Mouse (Mus musculus) bone marrow, adult 2 months (tissue): Measurements from ENCODE around the gene Npas3. TPM values are rescaled to one million over a fixed set of nuclear protein-coding genes. Genes with fewer than 3 reads are reported as not detected.

Experiments used
- H3K27ac ChIP-seq: fragments of 200-500 bp; 2 replicates; pipeline ENCODE4 v1.5.1; 2012; ENCODE audit warnings: low read depth, mild to moderate bottlenecking, control low read depth, inconsistent platforms, low read length; ENCODE audit not compliant: control insufficient read depth, poor library complexity, insufficient read depth
- H3K4me1 ChIP-seq: fragments of 200-500 bp; 2 replicates; pipeline ENCODE4 v1.6.1; 2011; ENCODE audit warnings: low read length; ENCODE audit not compliant: control insufficient read depth, insufficient read depth
- H3K4me3 ChIP-seq: fragments of 200-500 bp; replicated peaks from 2 replicates; pipeline ENCODE3; 2011; ENCODE audit warnings: mild to moderate bottlenecking, low read depth, low read length, control low read depth; ENCODE audit not compliant: control insufficient read depth
- CTCF ChIP-seq: fragments of 200-500 bp; IDR thresholded peaks from 2 replicates; pipeline ENCODE4 v1.5.1; 2011; ENCODE audit warnings: low read length, control low read depth; ENCODE audit not compliant: control insufficient read depth, insufficient read depth
- POLR2A ChIP-seq: fragments of 200-500 bp; IDR thresholded peaks from 2 replicates; pipeline ENCODE4 v1.6.1; 2011; ENCODE audit warnings: low read depth, mild to moderate bottlenecking, control low read depth, low read length, borderline replicate concordance; ENCODE audit not compliant: control insufficient read depth
- WGBS: fragments of 180-500 bp; shearing (Covaris S2); methylation state at CpG from one replicate; pipeline ENCODE4 v1.1.7; 2018; 5-methylcytosine and 5-hydroxymethylcytosine counted together
- polyA plus RNA-seq: library from polyadenylated mRNA; stranded (reverse); fragments of >200 nt; gene quantifications from 2 replicates; pipeline ENCODE4 v1.2.4, GENCODE M21; 2011; ENCODE audit warnings: low replicate concordance; ENCODE audit not compliant: missing spikeins, insufficient read depth, insufficient read length

The Npas3 gene
- polyA plus RNA-seq, 1 experiment = not detected

DNA sequence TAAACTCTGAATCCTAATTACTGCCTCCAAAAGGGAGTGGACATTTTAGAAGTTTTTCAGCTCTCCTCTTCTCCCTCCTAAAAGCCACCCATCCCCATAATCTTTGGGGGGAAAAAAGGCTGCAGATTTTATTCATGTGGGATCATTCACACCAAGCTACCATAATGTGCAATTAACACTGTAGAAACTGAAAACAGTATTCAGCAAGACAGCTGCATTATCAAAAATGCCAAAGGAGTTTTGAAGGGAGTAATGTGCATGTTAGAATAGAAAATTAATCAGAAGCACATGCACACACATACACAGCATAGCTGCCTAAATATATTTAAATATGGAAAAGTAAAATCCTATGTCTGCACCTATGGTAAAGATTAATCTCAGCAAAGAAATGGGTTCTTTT lies 390.1 kb downstream of the Npas3 start:
- Histone ChIP-seq H3K27ac (no peak overlapping the region), H3K4me3 (no peak overlapping the region), H3K4me1 (no peaks in the 10 kb centered on the region)
- TF ChIP-seq CTCF (no peak), POLR2A (no peak)

DNA sequence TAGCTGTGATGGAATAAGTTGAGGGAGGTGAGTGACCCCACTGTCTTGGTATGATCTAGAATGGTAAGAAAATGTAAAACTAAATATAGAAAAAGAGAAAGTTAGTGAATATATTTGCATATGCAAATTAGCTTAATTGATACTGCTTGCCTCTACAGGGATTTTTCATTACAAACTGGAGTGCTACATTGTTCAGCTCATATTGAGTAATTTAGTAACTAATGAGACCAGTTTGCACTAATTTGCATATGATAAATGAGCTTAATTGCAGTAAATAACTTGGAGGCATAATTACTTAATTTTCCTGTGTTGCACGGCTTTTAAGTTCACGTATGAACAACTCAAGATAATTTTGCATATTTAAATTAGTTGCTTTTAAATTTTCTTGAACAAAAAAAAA lies 398.8 kb downstream of the Npas3 start:
- Histone ChIP-seq H3K27ac (no peak overlapping the region), H3K4me1 (no peaks in the 10 kb centered on the region), H3K4me3 (no peak overlapping the region)
- WGBS = 86% methylated on average over 2 of the region's 2 CpGs
- TF ChIP-seq POLR2A = no peak
- no peak for TF ChIP-seq CTCF

DNA sequence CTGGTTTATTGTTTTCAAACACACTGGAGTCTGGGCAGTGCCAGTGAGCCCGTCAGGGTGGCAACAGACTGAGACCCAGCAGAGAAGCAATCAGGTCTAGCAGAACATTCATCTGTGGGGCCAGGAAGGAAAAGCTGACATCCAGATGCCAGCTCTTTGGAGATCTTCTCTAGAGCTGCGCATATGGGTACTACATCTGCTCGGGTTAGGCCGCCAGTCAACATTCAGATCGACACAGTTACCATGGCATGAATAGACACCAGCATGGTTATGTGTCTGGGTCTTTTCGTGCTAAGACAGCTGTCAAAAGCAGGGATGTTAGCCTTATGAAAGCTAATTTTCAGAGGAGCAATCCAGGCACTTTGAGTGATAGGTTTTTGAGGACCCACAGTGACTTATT lies 407.8 kb downstream of the Npas3 start:
- H3K4me3 ChIP-seq = no peak overlapping the region
- no peaks in the 10 kb centered on the region for H3K4me1 ChIP-seq
- 79% methylated on average over 6 of the region's 6 CpGs for WGBS
- no peak overlapping the region for H3K27ac ChIP-seq
- TF ChIP-seq CTCF (no peak), POLR2A (no peak)

DNA sequence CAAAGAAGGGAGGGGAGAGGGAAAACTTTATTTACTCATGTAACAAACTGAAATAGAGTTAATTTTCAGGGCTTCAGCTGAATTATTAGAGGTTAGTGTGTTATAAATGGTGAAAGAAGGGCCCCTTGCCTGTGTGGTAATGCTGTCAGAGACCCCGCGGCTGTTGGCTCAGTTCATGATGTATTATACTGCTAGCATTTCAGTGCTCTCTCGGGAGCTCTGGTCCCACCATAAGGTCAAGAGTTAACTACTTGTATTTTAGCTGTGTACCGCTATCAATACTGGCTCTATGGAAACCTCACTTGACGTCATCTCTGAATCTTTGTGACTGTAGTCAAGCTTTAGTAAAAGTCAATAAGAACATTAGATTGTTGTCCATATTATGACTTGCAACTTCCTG lies 415.6 kb downstream of the Npas3 start:
- Histone ChIP-seq H3K4me1 (no peaks in the 10 kb centered on the region), H3K27ac (no peak overlapping the region), H3K4me3 (no peak overlapping the region)
- TF ChIP-seq POLR2A = no peak
- no peak for TF ChIP-seq CTCF
- 81% methylated on average over 5 of the region's 5 CpGs for WGBS

DNA sequence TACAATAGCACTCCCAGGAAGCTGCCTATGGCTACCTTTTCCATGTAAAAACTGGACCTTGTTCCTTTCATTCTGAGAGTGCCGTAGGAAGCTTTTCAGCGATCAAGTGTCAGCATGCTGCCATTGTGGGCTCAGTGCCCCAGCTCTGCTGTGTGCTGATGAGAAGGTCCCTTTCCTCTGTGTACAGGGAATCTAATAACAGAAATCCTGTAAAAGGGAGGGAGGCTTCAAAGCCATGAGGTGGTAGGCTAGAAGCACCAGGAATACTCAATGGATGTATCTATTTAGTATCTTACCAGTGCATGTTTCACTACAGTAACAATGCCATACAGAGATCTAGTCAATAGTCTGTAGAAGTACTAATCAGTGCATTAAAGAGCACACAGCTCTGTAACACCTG lies 423.4 kb downstream of the Npas3 start:
- no peak overlapping the region for H3K27ac ChIP-seq
- H3K4me1 ChIP-seq = no peaks in the 10 kb centered on the region
- H3K4me3 ChIP-seq = no peak overlapping the region
- WGBS = 89% methylated on average over 2 of the region's 2 CpGs
- TF ChIP-seq POLR2A (no peak), CTCF (no peak)

DNA sequence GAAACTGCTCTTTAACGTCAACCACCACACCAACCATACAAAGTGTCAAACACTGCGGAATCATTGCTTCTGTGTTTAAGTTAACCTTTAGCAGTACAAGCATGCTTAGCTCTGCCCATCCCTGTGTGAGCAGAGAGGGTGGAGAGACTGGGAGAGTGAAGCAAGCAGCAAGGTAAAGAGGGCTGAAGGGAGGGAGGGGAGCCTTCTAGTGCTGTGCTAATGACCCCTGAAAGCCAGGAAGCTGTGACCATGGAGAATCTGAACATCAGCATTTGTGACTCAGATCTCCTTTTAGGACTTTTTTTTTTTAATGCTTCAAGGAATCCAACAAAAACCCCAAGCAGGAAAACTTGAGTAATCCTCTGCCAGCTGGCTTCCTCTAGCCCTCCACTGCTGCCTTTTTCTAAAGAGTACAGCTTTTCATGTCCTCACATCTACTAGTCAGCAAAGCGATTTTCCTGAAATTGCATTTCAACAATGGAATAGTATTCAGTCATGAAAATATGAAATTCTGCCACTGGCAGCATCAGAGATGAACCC lies 428.7 kb downstream of the Npas3 start:
- no peaks in the 10 kb centered on the region for H3K4me1 ChIP-seq
- 55% methylated on average over 3 of the region's 3 CpGs for WGBS
- no peak overlapping the region for H3K27ac ChIP-seq
- no peak for TF ChIP-seq CTCF
- no peak for TF ChIP-seq POLR2A
- H3K4me3 ChIP-seq = no peak overlapping the region

DNA sequence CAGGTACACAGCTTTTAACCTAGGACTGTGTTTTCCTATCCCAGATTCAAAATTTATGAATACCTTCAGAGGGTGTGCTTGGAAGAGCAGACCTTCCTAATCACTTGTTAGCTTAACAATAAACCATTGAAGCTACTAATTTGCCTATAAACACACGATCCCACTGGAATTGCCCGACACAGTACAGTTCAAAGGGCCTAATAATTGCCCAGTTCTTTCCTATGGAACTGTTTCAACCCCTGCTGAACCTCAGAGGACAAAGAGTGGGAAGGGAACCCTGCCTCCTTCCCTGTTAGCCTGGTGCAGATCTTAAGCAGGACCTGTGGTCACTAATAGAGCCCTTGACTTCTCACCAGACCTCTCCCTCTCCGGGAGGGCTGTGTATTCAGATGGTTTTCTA lies 429.7 kb downstream of the Npas3 start:
- H3K27ac ChIP-seq = no peak overlapping the region
- no peak for TF ChIP-seq CTCF
- no peak for TF ChIP-seq POLR2A
- H3K4me3 ChIP-seq = no peak overlapping the region
- H3K4me1 ChIP-seq = no peaks in the 10 kb centered on the region
- 69% methylated on average over 3 of the region's 3 CpGs for WGBS

DNA sequence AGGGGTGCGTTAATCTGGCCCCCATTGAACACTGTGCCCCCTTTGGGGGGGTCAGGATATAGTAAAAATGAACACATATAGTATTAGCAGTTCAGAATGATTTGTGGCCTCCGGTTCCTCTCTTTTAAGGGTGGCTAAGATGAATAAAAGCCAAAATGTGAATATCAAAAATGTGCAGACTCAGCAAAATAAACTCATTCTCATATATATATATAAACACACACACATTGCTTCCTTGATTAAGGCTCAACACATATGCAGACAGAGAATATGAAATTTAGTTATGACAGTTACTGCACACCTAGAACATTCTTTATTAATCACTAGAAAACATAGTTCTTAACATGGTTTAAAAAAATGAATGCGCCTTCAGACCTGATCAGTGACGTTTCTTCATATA lies 430.7 kb downstream of the Npas3 start:
- no peak overlapping the region for H3K4me3 ChIP-seq
- TF ChIP-seq POLR2A = no peak
- no peak for TF ChIP-seq CTCF
- no peak overlapping the region for H3K27ac ChIP-seq
- 85% methylated on average over 4 of the region's 4 CpGs for WGBS
- H3K4me1 ChIP-seq = no peaks in the 10 kb centered on the region

DNA sequence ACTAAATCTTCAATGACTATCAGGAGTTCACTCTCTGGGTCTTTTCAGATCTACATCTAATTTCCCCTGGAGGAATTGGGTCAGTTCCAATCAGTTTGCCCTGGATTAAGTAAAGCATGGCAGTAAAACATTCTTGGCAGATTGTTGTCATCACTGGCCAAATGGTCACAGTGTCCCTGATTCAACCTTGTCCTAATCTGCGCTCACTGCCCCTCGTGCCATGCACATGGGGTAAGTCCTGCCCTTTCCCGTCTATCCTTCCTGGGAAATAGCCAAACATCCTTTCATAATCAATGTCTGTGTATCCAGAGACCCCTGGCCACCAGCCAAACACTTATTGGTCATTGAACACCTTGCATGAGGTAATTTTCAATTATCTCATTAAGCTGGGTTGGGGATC lies 432.0 kb downstream of the Npas3 start:
- WGBS = 82% methylated on average over 3 of the region's 3 CpGs
- no peak for TF ChIP-seq CTCF
- no peak for TF ChIP-seq POLR2A
- no peak overlapping the region for H3K27ac ChIP-seq
- no peaks in the 10 kb centered on the region for H3K4me1 ChIP-seq
- no peak overlapping the region for H3K4me3 ChIP-seq
